ENCODE assay signal across 9 mouse cellular contexts in the genomic region with DNA sequence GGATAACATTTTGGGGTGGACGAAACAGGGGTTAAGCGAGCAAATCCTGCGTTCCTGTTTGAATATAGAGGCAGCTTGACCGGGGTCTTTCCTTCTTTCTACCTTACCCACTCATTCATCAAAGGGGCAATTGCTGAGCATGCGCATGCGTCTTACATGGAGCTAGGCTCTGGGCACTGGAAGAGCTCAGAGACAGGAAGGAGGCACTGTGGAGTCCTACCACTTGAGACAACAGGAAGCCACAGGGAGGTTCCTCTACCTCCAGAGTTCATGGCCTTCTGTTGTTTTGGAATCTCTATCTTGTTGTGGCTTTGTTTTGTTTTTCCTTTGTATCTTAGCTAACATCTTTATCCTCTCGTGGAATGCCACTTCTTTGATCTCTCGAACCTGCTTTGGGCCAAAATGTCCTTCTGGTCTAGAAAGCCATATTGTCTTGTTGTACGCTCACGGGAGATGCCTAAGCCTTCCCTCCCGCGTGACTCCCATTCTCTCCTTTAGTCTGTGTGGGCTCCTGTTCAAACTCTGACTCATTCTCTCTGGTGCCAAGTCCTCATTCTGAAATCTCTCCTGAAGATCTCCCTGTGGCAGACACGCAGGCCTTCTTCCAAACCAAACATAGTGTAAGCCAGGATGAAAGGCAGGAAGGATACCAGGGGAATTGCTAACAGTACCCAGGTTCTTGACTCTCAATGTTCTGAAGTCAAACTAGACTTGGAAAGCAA.
DNase-seq lines count a peak whose midpoint lies in the region; ATAC-seq lines count a peak whose summit lies in the region.
"Had no signal": no experiment of that assay in that cellular context is flagged by ENCODE, and none has a peak within 500 bp of the region (broad histone marks: within the 10 kb centered on the region; RNA-seq: fewer than 3 reads in every experiment).

No protein-coding gene starts in this region.

- 69% methylated on average over 13 of the region's 13 CpGs for WGBS in embryonic facial prominence, embryonic 14.5 days
- 87% methylated on average over 13 of the region's 13 CpGs for WGBS in embryonic facial prominence, embryonic 10.5 days
- 62% methylated on average over 13 of the region's 13 CpGs for WGBS in heart, embryonic 15.5 days
- 78% methylated on average over 13 of the region's 13 CpGs for WGBS in hindbrain, embryonic 16.5 days

- no peak overlapping the region for H3K4me2 ChIP-seq in embryonic facial prominence, embryonic 14.5 days (ENCODE audit: low read depth, low read length)
- H3K4me2 ChIP-seq in heart, embryonic 15.5 days: peak overlapping the region; percentile 13; the same call in 1 of the 2 replicates
- H3K4me2 ChIP-seq in hindbrain, embryonic 16.5 days (ENCODE audit: low read length): no peak overlapping the region

- H3K36me3 ChIP-seq in embryonic facial prominence, embryonic 14.5 days (ENCODE audit: control insufficient read depth, insufficient read depth, low read length): no peaks in the 10 kb centered on the region
- H3K36me3 ChIP-seq in embryonic facial prominence, embryonic 10.5 days (replicated peaks): no peaks in the 10 kb centered on the region
- no peaks in the 10 kb centered on the region for H3K36me3 ChIP-seq in heart, embryonic 15.5 days
- H3K36me3 ChIP-seq in hindbrain, embryonic 16.5 days (ENCODE audit: control insufficient read depth, insufficient read depth, low read length): no peaks in the 10 kb centered on the region

- H3K27ac ChIP-seq in embryonic facial prominence, embryonic 14.5 days (replicated peaks; ENCODE audit: low read depth, low read length): no peak overlapping the region; the same call in 1 of the 2 replicates
- no peak overlapping the region for H3K27ac ChIP-seq in embryonic facial prominence, embryonic 10.5 days (replicated peaks)
- peak overlapping the region; percentile 59 for H3K27ac ChIP-seq in heart, embryonic 15.5 days
- H3K27ac ChIP-seq in hindbrain, embryonic 16.5 days (ENCODE audit: low read depth, low read length): no peak overlapping the region
- H3K27ac ChIP-seq: liver, embryonic 14.5 days had no signal

- H3K9me3 ChIP-seq in embryonic facial prominence, embryonic 14.5 days (ENCODE audit: control insufficient read depth, low read length): 0 out of 2 replicates have a peak, but pooled peaks cover 6% of the 10 kb centered on the region
- H3K9me3 ChIP-seq in embryonic facial prominence, embryonic 10.5 days: peaks cover 9% of the 10 kb centered on the region
- 0 out of 2 replicates have a peak, but pooled peaks cover 6% of the 10 kb centered on the region for H3K9me3 ChIP-seq in heart, embryonic 15.5 days (replicated peaks)
- no peaks in the 10 kb centered on the region for H3K9me3 ChIP-seq in hindbrain, embryonic 16.5 days (ENCODE audit: control insufficient read depth, low read length)

- no peak overlapping the region for H3K4me3 ChIP-seq in embryonic facial prominence, embryonic 14.5 days (ENCODE audit: low read depth, low read length)
- no peak overlapping the region for H3K4me3 ChIP-seq in embryonic facial prominence, embryonic 10.5 days
- no peak overlapping the region for H3K4me3 ChIP-seq in heart, embryonic 15.5 days
- H3K4me3 ChIP-seq in hindbrain, embryonic 16.5 days (ENCODE audit: low read length): no peak overlapping the region

- 0 out of 2 replicates have a peak, but pooled peaks have one; percentile 41 for ATAC-seq in embryonic facial prominence, embryonic 14.5 days (ENCODE audit: low read depth)
- 0 out of 2 replicates have a peak, but pooled peaks have one; percentile 47 for ATAC-seq in heart, embryonic 15.5 days (replicated peaks; ENCODE audit: insufficient number of reproducible peaks, insufficient read depth, low FRiP score, low read depth)
- no peak for ATAC-seq in hindbrain, embryonic 16.5 days

- peak; percentile 81 for DNase-seq in embryonic facial prominence, embryonic 14.5 days (ENCODE audit: low spot score)
- no peak for DNase-seq in embryonic facial prominence, embryonic 10.5 days (ENCODE audit: low spot score)
- DNase-seq in urinary bladder, postnatal 25 days (ENCODE audit: low spot score): peak; percentile 52
- no peak for DNase-seq in urinary bladder, postnatal 4 days (ENCODE audit: low spot score in 2 of 2)
- DNase-seq in lung, postnatal 4 days: peak; percentile 57 to 70
- no peak for DNase-seq in liver

- H3K27me3 ChIP-seq in embryonic facial prominence, embryonic 14.5 days (replicated peaks; ENCODE audit: control insufficient read depth, insufficient read depth, low read length): no peaks in the 10 kb centered on the region
- no peaks in the 10 kb centered on the region for H3K27me3 ChIP-seq in embryonic facial prominence, embryonic 10.5 days (replicated peaks; ENCODE audit: low read depth, poor library complexity, severe bottlenecking)
- no peaks in the 10 kb centered on the region for H3K27me3 ChIP-seq in heart, embryonic 15.5 days
- H3K27me3 ChIP-seq in hindbrain, embryonic 16.5 days (replicated peaks; ENCODE audit: control insufficient read depth, insufficient read depth, low read length): no peaks in the 10 kb centered on the region

- H3K4me1 ChIP-seq in embryonic facial prominence, embryonic 14.5 days (ENCODE audit: control insufficient read depth, insufficient read depth, low read length): no peaks in the 10 kb centered on the region
- no peaks in the 10 kb centered on the region for H3K4me1 ChIP-seq in embryonic facial prominence, embryonic 10.5 days
- 0 out of 2 replicates have a peak, but pooled peaks cover 3% of the 10 kb centered on the region for H3K4me1 ChIP-seq in heart, embryonic 15.5 days (replicated peaks)
- H3K4me1 ChIP-seq in hindbrain, embryonic 16.5 days (ENCODE audit: control insufficient read depth, insufficient read depth, low read depth, low read length): no peaks in the 10 kb centered on the region

- H3K9ac ChIP-seq in embryonic facial prominence, embryonic 14.5 days (ENCODE audit: low read depth, low read length): no peak overlapping the region
- H3K9ac ChIP-seq in heart, embryonic 15.5 days: no peak overlapping the region
- no peak overlapping the region for H3K9ac ChIP-seq in hindbrain, embryonic 16.5 days (ENCODE audit: low read depth, low read length)
- H3K9ac ChIP-seq: liver, embryonic 14.5 days had no signal

Comparison
In these comparisons a context has a peak if more than half of its experiments do, and no peak if none do; other contexts are left out.
1. DNase-seq: peak in embryonic facial prominence, embryonic 14.5 days (single experiment), urinary bladder, postnatal 25 days (single experiment) and lung, postnatal 4 days (2 of 2); none in embryonic facial prominence, embryonic 10.5 days (single experiment), urinary bladder, postnatal 4 days (0 of 2) and liver (single experiment).